Mouse (Mus musculus): ENCODE results near the gene Elmo2.

The Elmo2 gene

DNA sequence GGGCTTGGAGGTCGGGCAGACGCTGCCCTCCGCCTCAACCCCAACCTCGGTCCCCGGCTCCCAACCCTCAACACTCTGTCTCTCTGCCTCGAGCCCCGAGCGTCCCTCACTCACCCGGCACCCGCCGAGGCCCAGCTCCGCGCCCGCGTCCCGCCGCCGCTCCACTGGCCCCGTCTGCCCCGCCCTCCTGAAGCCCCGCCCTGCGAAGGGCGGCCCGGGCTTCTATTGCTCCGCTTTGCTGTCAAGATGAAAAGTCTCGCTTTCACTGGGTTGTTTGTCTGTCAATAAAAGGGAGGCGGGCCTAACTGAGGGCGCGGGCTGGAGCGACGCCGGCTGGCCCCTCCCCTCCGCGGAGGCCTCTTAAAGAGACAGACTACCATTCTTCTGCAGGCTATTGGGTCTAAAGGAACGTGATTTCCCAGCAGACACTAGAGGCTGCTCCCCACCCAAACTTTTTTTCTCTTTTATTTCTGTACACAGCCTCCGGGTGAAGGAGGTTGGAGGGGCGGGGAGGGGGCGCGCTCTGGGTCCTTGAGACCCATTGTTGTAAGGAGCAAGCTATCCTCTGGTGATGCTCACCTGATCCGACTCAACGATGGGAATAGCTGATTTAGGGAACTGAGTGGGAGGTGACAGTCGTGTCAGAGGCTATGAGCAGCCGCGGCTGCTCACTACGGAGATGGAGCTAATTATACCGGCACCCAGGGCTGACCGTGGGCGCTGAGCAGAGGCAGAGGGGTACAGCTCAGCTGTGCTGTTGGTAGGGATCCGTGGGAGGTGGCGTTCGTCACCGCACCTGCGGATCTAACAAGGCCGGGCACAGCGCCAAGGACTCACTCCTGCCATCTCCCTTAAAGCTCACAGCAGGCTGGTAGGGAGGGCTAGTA is at the start of gene Elmo2:
Gene Elmo2 (minus strand): TSS at position 176 of the 887 bp plus-strand sequence.
- peak; percentile 97 for DNase-seq (ENCODE audit: low read depth, low spot score)

DNA sequence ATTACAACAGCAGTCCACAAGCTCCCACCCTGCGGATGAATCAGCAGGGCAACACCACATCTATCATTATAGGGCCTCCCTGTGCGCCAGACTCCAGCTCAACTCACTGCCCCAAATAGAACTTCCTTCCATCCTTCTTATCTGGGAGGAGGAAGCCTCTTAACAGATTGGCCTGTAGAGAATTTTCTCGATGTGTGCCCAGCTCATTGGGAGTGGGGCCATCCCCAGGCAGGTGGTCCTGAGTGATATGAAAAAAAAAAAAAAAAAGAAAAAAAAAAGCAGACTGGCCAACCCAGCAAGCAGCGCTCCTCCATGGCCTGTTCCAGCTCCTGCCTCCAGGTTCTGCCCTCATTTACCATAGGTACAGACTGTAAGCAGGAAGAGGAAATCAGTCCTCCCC is 49.7 kb upstream of the Elmo2 start:
- no peak for DNase-seq (ENCODE audit: low read depth, low spot score)

DNA sequence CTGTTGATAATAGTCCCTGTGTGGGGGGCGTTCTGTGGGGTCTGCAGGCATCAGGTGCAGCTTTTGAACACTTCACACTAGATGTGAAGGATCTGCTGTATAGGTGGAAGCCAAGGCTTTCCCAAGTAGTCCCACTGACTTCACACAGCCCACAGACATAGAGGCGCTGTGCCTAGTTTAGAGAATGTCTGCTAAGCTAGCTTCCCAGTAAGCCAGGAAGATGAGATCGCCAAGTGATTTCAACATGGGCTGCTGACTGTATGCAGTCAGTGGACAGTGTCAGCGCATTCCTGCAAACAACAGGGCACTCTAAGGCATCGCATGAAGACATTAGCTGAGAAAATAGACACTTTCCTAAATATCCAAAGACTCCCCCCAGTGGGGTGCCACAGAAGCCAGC is 49.2 kb upstream of the Elmo2 start:
- DNase-seq (ENCODE audit: low read depth, low spot score), result no peak

DNA sequence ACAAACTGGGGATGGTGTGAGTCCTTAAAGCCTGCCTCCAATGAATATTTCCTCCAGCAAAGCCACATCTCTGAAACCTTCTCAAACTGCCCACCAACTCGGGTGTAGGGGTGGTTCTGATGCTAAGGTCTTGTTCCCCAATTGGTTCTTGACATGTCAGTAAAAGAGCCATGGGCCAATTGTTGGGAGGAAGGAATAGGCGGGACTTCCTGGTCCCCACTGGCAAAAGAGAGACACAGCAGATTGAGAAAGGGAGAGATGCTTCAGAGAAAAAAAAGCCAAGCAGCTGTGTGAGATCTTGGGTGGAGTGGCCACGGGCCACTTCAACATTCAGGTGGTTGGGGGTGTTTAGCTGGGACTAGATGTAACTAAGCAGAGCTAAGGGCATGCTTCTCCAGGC is 44.8 kb upstream of the Elmo2 start:
- DNase-seq (ENCODE audit: low read depth, low spot score), result no peak

DNA sequence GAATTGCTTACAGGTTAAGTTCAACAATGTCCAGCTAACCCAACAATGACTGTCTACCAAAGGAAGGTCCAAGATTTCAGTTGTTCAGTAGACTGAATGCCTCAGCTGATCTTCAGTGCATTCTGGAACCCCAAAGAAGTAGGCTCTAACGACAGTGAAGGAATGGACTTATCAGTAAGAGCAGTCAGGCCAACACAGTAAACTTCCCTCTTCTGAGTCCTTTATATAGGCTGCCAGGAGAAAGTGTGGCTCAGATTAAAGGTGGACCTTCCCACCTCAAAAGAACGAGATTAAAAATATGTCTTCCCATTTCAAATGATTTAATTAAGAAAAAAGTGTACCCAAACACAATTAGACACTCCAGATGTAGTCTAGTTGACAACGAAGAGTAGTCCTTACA is 44.1 kb upstream of the Elmo2 start:
- no peak for DNase-seq (ENCODE audit: low read depth, low spot score)

DNA sequence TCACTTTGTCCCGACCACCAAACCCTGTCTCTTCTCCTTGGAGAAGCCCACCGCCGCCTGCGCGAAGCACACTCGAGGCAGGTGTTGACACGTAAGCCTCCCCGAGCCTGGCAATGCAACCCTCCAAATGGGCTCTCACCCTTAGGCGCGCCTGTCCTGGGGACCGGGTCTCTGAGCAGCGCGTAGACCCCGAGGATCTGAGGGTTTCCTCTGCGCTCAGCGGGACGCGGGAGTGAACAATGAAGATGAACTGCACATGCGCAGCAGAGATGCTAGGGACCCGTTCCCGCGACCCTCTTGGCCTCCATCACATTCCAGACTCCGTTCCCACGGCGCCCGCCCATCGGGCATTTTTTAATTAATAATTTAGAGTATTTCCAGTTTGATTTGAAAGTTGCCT is 42.2 kb upstream of the Elmo2 start, which contains the start of gene Zfp663:
Gene Zfp663 (minus strand): TSS at position 234 of the 400 bp plus-strand sequence.
- peak; percentile 35 for DNase-seq (ENCODE audit: low read depth, low spot score)

DNA sequence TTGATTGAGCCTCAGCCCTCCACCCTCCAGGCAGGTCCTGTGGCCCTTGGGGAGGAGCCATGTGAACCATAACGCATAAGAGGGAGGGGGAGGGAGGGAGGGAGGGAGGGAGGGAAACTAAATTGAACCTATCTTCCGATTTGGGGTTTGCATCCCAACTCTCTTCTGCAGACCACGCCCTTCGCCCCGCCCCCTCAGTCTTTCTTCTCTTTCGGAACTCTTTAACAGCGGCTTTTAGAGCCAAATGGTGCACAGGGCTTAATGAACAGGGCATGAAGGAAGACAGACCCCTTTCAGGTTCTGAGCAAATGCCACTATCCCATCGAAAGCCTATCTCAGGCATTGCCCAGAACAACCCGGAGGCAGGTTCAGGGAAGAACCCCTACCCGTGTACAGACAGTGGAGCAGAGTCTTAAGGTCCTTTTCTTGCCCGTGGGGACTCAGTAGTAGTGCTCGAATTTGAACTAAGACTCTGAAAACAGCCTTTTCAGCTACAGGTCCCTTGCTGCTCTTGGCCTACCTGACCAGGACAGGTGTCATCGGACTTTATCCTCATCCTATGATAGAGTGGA is 41.7 kb upstream of the Elmo2 start:
- no peak for DNase-seq (ENCODE audit: low read depth, low spot score)

DNA sequence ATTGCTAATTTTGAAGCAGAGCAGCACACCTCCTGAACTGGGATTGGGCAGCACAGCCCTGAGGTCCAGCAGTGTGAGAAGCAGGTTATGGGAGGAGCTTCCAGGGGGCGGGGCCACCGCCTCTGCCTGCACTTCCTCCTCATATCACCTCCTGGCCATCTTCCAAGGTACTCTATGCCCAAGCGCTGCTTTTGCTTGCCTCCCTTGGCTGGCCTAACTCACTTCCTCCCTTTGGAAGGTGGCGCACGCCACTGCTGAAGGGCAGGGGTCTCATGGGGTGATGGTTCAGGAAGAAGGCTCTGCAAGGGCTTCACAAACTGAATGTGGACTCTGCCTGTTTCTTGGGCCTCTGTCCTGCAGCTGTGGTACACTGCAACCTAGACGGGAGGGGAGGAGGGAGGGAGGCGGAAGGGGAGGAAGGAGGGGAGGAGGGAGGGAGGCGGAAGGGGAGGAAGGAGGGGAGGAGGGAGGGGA is 40.8 kb upstream of the Elmo2 start:
- DNase-seq (ENCODE audit: low read depth, low spot score), result no peak

DNA sequence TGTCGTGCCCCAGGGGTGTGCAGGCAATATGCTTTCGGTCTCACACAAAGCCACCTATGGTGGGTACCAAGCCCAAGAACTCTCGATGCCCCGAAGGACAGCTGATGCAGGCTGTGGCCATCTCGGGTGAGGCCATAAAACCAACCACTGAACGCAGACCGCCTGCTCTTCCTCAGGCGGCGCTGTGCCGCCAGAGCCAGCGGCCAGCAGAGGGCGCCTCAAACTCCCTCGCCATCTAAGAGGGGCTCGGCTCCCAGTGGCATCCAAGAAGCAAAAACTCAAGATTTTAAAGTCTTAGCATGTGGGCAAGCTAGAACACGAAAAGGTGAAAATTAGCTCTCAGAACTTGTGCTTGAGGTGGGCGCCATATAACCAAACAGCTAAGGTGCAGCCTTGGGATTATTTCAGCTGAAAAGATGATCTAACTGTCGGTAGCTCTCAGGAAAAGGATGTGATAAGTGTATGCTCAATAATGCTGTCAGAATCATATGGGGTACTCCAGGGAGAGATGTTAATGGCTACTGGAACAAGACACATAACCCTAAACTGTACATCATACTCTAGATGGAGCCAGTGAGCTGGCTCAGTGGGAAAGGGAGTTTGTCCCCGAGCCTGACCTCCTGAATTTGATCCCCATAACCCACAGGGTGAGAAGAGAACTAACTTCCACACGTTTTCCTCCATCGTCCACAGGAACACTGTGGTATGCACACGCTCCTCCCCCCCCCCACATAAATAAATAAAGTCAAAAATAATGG is 38.2 kb upstream of the Elmo2 start:
- peak; percentile 79 for DNase-seq (ENCODE audit: low read depth, low spot score)

DNA sequence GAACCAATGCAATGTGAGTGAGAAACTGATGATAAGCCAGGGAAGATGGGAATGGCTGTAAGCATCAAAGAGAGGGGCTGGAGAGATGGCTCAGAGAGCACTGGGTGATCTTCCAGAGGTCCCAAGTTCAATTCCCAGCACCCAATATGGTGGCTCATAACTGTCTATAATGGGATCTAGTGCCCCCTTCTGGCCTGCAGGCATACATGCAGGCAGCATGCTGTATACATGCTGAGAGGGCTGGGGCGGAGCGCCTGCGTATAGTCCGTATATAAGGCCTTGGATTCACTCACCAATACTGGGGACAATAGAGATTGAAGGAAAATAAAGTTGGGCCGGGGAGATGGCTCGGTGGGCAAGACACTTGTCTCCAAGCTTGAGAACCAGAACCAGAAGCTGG is 37.0 kb upstream of the Elmo2 start:
- DNase-seq (ENCODE audit: low read depth, low spot score), result no peak

DNA sequence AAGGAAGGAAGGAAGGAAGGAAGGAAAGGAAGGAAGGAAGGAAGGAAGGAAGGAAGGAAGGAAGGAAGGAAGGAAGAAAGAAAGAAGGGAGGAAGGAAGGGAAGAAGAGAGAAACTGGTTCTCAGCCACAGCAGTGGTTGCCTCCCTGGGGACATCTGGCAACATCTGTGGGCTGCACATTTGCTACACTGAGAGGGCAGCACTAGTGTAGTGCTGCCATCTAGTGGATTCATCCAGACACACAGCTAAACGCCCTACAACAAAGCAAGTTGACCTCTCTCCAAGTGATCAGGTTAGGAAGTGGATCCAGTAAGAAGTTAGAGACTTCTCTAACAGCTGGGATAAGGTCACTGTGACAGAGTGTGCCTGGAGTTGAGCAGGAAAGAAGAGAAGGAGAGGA is 34.6 kb upstream of the Elmo2 start:
- DNase-seq (ENCODE audit: low read depth, low spot score), result peak; percentile 91

DNA sequence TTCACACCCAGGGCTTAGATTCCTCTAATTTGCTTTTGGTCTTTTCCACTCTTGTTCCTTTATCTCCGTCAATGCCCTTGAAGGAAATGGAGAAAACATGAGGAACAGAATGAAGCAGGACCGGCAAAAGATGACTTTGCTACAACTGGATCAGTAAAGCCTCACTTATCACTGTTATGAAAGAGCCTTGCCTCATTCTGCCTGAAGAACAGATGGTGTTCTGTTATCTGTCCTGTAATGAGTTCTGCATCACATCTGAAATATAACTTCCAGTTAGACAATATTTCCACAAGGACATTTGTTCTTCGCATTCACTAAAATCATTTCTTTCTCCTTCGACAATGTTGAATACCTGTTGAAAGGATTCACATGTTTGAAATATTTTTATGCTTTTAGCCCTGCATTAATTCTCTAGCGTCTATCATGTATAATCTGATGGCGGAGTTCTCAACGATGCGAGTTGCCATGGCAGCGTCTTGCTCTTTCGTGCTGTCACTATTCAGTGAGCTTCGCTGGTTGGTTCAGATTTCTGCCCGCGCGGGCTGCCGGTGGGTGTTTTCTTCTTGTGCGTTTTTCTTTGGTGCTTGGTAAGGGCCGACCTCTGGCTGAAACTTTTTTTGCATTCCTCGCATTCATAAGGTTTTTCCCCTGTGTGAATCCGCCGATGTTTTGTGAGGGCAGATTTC is 25.7 kb upstream of the Elmo2 start:
- no peak for DNase-seq (ENCODE audit: low read depth, low spot score)

DNA sequence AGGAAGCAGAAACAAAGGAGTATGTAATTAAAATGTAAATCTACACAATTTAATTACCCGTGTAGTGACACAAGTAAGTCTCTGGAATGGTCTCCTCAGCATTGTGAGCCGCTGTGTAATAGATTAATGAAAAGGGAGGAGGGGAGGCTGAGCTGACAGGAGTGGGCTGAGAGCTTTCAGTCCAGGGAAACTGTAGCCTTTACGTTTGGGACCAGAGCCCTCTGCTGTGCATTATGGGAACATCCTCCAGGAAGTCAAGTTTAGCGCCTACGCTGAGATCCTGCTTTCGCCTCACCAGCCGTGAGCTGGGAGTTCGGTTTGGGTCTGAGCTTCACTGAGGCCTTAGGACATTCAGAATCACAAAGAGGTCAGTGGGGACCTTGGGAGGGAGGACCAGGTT is 23.2 kb upstream of the Elmo2 start:
- DNase-seq (ENCODE audit: low read depth, low spot score), result peak; percentile 40

DNA sequence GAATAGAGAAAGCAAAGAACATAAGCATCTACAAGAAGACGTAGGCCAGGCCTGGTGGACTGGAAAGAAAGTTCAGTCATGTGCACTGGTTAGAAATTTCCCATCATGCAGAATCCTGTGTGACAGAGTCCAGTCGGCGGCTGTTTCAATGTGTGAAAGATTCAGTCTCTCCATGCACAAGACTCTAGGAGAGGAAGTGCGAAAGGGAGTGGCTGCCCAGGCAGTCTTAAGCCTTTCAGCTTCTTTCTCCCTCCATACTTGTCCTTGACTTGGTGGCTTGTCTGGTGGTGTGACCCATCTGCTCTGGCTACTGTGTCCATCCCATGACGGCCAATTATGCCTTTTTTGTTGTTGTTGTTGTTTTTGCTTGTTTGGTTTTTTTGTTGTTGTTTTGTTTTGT is 19.9 kb upstream of the Elmo2 start:
- no peak for DNase-seq (ENCODE audit: low read depth, low spot score)

DNA sequence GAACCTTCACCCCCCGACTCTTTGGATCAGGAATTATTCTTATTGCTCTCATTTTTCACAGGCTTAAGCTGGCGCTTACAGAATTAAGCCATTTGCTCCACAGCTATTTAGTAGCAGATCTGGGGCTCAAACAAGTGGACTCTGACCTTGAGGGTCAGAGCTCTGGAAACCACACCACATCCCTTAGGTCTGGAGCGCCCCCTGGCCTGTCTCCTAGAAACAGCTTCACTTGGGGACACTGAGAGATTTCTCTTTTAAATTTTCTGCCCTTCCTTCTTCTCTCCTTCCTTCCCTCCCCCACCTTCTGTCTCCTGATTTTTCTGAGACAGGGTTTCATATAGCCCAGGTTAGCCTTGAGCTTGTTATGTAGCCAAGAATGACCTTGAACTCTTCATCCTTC is 10.9 kb upstream of the Elmo2 start:
- DNase-seq (ENCODE audit: low read depth, low spot score), result peak; percentile 24

DNA sequence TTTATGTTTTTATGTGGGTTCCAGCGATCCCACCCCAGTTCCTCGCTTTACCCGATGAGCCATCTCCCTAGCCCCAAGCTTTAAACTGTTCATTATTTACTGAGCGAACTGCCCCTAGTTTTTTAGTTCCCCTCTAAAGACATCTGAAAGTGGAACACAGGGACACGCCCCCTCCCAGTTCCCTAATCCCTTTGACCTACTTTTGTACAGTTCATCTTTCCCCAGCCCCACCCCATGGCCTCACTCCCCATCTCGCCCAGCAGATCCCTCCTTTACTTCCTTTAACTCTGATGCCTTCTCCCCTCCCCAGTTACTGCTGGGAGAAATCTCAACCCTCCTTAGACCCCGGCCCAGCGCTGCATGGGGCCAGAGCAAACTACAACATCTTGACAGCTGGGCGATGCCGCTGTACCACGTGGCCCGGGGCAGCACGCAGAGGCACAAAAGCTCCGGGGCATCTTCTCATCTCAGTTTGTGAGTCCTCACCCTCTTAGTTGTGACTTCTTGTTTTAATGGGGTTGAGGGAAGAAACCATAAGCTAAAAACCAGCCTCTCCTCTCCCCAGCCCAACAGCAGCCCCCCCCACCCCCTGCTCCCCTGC is 6.4 kb upstream of the Elmo2 start:
- no peak for DNase-seq (ENCODE audit: low read depth, low spot score)

DNA sequence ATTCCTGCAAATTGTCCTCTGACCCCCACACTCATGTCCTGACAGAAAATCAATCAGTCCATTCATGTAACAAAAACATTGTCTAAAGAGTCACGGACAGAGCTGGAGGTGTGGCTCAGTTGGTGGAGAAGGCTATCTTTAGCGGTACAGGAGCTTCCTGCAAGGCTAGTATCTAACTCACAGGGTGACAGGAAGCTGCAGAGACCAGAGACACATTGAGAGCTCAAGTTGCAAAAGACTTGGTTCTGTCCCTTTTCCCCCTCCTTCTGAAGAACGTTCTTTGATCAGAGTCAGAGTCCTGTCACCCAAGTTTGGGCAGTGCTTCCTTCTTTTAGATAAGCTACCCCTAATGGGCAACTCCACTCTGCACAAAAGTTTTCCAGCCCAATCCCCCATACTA is 3.4 kb upstream of the Elmo2 start:
- no peak for DNase-seq (ENCODE audit: low read depth, low spot score)

DNA sequence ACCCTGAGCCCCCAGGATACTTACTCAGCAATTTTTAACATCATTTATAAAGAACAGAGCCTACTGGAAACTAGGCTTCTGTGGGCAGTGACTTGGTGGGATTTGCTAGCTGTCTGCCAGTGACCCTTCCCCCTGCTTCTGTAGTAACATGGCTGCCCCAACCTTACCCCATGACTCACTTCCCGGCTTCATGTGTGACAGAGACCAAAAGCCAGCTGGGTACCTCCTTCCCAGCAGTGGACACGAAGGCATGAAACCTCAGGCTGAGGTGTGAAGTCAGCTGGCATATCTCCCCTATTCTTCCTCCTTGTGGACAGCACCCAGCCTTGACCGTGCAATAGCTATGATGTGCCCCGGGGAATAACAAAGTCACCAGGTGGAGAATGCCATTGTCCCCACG is 2.5 kb upstream of the Elmo2 start:
- no peak for DNase-seq (ENCODE audit: low read depth, low spot score)

DNA sequence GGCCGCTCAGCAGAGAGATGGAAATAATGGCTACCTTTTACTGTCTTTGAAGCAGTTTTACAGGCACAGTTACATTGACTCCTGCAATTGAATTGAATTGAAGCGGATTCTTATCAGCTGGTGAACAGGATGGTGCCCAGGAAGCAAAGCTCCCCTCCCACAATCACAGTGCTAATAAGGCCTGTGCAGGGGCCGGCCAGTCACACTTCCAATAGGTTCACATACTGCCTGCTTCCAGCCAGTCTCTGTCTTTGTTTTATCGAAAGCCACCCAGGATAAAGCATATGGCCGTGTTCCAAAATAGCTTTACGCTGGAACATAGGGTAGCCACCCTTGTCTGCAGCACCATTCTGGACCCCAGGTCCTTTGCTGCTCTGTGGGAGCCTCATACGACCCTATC is 1.1 kb upstream of the Elmo2 start:
- no peak for DNase-seq (ENCODE audit: low read depth, low spot score)

DNA sequence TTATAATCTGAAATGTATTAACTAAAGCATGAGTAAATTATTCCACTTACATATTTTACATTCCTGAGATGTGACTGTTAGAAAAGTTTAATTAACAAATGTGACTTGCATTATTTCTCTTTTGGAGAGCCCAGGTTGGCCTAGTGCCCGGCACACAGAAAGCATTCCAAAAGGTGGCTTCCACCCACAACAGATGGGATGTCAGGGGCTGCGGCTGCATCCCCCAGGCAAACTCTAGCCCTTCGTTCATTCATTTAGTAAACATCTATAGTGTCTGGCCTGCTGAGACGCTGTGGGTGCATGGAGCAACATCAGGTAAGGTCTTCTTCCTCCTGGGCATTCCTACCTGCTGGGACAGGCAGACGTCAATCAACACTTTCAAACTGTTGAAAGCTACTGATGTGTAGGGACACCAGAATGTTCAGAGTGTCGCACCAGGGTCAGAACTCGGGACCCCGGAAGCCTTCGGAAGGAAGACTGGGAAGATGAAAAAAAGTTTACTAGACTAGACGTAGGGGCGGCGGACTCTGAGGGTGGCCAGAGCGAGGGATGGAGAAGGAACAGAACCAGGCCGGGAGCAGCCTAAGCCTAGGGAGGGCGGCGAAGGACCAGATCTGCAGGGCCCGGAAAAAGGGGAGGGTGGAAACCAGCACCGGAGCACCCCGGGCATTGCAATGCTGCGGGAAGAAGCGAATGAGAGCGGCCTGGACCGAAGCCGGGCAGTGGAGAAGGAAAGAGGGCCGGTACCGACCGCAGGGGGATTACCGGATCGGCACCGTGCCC is 567 bp downstream of the Elmo2 start:
- no peak for DNase-seq (ENCODE audit: low read depth, low spot score)

DNA sequence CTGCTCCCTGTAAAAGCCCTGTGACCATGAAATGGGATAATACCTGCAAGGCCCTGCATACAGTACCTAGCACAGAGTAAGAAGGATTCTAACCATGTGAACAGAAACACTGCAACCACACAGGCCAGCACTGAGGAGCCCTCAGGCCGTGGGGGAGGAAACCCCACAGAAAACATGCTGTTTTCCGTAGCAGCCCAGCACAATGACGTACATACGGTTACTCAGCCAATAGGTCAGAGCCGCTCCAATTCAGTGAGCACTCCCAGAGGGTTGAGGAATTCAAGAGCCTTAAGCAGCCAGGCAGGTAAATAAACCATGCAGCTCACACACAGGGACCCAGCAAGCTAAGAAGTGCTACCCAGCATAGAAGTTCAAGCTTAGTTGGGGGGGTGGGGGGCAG is 2.4 kb downstream of the Elmo2 start:
- DNase-seq (ENCODE audit: low read depth, low spot score), result no peak
